Mouse (Mus musculus) lung, embryonic 14.5 days (tissue): ENCODE measurements at regions not wholly inside any gene's neighbourhood (a gene's known extent, or its start where the extent isn't known, plus 50 kb on each side); places are given as distances from the start of the nearest gene placed in this dataset.
A peak's percentile ranks its signal among the peaks of the same experiment; 100 is the strongest.
"Not testable (repeated sequence)": the region's sequence is repeated elsewhere in the genome, so short reads cannot be mapped to it uniquely, and the experiment has no call there.

Source experiments
- ATAC-seq: fragments of 200-750 bp; cut with Nextera tagmentation; 2 replicates; pipeline ENCODE4 v1.8.0; 2017; ENCODE audit warnings: mild to moderate bottlenecking, moderate TSS enrichment, moderate library complexity; ENCODE audit not compliant: insufficient read depth
- DNase-seq: peaks from one replicate; pipeline ENCODE4 v3.0.0-alpha.2; 2015
- H3K27ac ChIP-seq: fragments of 300-500 bp; sonication (generic); 2 replicates; pipeline ENCODE4 v1.5.1; 2014; ENCODE audit warnings: low read depth, mild to moderate bottlenecking, moderate library complexity
- H3K27me3 ChIP-seq: fragments of 300-500 bp; sonication (generic); 2 replicates; pipeline ENCODE4 v1.6.1; 2014; ENCODE audit warnings: low read length, control low read depth; ENCODE audit not compliant: insufficient read depth
- H3K36me3 ChIP-seq: fragments of 300-500 bp; sonication (generic); 2 replicates; pipeline ENCODE4 v1.6.1; 2014; ENCODE audit warnings: control low read depth; ENCODE audit not compliant: insufficient read depth
- H3K4me1 ChIP-seq: fragments of 300-500 bp; sonication (generic); 2 replicates; pipeline ENCODE4 v1.6.1; 2014; ENCODE audit warnings: antibody characterized with exemption, control low read depth; ENCODE audit not compliant: insufficient read depth
- H3K4me2 ChIP-seq: fragments of 300-500 bp; sonication (generic); 2 replicates; pipeline ENCODE4 v1.6.1; 2014; ENCODE audit warnings: mild to moderate bottlenecking
- H3K4me3 ChIP-seq: fragments of 300-500 bp; sonication (generic); 2 replicates; pipeline ENCODE4 v1.5.1; 2014; ENCODE audit warnings: low read depth, low read length
- H3K9ac ChIP-seq: fragments of 300-500 bp; sonication (generic); 2 replicates; pipeline ENCODE4 v1.6.1; 2014
- H3K9me3 ChIP-seq: fragments of 300-500 bp; sonication (generic); 2 replicates; pipeline ENCODE4 v1.6.1; 2016; ENCODE audit warnings: low read depth, low read length, control low read depth
- CTCF ChIP-seq: IDR thresholded peaks from 2 replicates; pipeline ENCODE4 v1.5.1; 2016; ENCODE audit warnings: antibody characterized with exemption, low read depth
- WGBS: fragments of 180-500 bp; shearing (Covaris S2); extraction: QIAGEN DNeasy Blood & Tissue Kit; methylation state at CpG from one replicate; pipeline ENCODE4 v1.1.7; 2014; 5-methylcytosine and 5-hydroxymethylcytosine counted together

- 38% methylated on average over 3 of the region's 3 CpGs for WGBS
- no peak for ATAC-seq
- peak; percentile 5 for DNase-seq
- peak overlapping the region; percentile 30; the same call in 1 of the 2 replicates for H3K27ac ChIP-seq
- H3K27me3 ChIP-seq = no peaks in the 10 kb centered on the region
- H3K9ac ChIP-seq = no peak overlapping the region
- no peak overlapping the region for H3K4me2 ChIP-seq
- no peaks in the 10 kb centered on the region for H3K4me1 ChIP-seq
- no peaks in the 10 kb centered on the region for H3K36me3 ChIP-seq
- no peak overlapping the region for H3K4me3 ChIP-seq
- TF ChIP-seq CTCF = no peak
- H3K9me3 ChIP-seq = no peaks in the 10 kb centered on the region
These were observed 59.6 kb upstream of the Itm2b start for GRCm38 (mm10) chr14:73444733-73445132.

GRCm38 (mm10) chr14:73441951-73442716 lies 57.0 kb upstream of the Itm2b start:
- WGBS = 60% methylated on average over 7 of the region's 7 CpGs
- H3K27ac ChIP-seq = no peak overlapping the region
- ATAC-seq (peak; percentile 49; the same call in 1 of the 2 replicates), DNase-seq (peak; percentile 25)
- H3K4me3 ChIP-seq = no peak overlapping the region
- H3K4me2 ChIP-seq = no peak overlapping the region
- H3K9me3 ChIP-seq = no peaks in the 10 kb centered on the region
- no peak for TF ChIP-seq CTCF
- H3K36me3 ChIP-seq = no peaks in the 10 kb centered on the region
- no peaks in the 10 kb centered on the region for H3K4me1 ChIP-seq
- no peak overlapping the region for H3K9ac ChIP-seq
- H3K27me3 ChIP-seq = no peaks in the 10 kb centered on the region

- DNase-seq, H3K27me3 ChIP-seq, H3K4me3 ChIP-seq, H3K27ac ChIP-seq, H3K36me3 ChIP-seq, ATAC-seq, H3K9me3 ChIP-seq, H3K4me2 ChIP-seq, H3K9ac ChIP-seq, H3K4me1 ChIP-seq: not testable (repeated sequence)
- WGBS = 89% methylated on average over 1 of the region's 1 CpGs
These were observed 56.3 kb upstream of the Itm2b start for GRCm38 (mm10) chr14:73441206-73441950.

GRCm38 (mm10) chr14:73439802-73440309 lies 54.8 kb upstream of the Itm2b start:
- H3K4me1 ChIP-seq = no peaks in the 10 kb centered on the region
- ATAC-seq = no peak
- H3K9ac ChIP-seq = no peak overlapping the region
- H3K27me3 ChIP-seq = no peaks in the 10 kb centered on the region
- H3K4me2 ChIP-seq = no peak overlapping the region
- H3K4me3 ChIP-seq = no peak overlapping the region
- WGBS = 88% methylated on average over 3 of the region's 3 CpGs
- no peak overlapping the region for H3K27ac ChIP-seq
- no peak for DNase-seq
- no peaks in the 10 kb centered on the region for H3K9me3 ChIP-seq
- no peak for TF ChIP-seq CTCF
- no peaks in the 10 kb centered on the region for H3K36me3 ChIP-seq

- ATAC-seq = no peak
- no peaks in the 10 kb centered on the region for H3K9me3 ChIP-seq
- H3K36me3 ChIP-seq = no peaks in the 10 kb centered on the region
- peaks cover 4% of the 10 kb centered on the region; the same call in 1 of the 2 replicates for H3K4me1 ChIP-seq
- no peak overlapping the region for H3K27ac ChIP-seq
- H3K27me3 ChIP-seq = no peaks in the 10 kb centered on the region
- H3K4me3 ChIP-seq = no peak overlapping the region
- TF ChIP-seq CTCF = no peak
- WGBS = 47% methylated on average over 4 of the region's 4 CpGs
- DNase-seq = no peak
- H3K9ac ChIP-seq = no peak overlapping the region
- no peak overlapping the region for H3K4me2 ChIP-seq
These were observed 50.8 kb upstream of the Itm2b start for GRCm38 (mm10) chr14:73435839-73436238.
